Mouse (Mus musculus): ENCODE measurements around the gene Ciart.

DNA sequence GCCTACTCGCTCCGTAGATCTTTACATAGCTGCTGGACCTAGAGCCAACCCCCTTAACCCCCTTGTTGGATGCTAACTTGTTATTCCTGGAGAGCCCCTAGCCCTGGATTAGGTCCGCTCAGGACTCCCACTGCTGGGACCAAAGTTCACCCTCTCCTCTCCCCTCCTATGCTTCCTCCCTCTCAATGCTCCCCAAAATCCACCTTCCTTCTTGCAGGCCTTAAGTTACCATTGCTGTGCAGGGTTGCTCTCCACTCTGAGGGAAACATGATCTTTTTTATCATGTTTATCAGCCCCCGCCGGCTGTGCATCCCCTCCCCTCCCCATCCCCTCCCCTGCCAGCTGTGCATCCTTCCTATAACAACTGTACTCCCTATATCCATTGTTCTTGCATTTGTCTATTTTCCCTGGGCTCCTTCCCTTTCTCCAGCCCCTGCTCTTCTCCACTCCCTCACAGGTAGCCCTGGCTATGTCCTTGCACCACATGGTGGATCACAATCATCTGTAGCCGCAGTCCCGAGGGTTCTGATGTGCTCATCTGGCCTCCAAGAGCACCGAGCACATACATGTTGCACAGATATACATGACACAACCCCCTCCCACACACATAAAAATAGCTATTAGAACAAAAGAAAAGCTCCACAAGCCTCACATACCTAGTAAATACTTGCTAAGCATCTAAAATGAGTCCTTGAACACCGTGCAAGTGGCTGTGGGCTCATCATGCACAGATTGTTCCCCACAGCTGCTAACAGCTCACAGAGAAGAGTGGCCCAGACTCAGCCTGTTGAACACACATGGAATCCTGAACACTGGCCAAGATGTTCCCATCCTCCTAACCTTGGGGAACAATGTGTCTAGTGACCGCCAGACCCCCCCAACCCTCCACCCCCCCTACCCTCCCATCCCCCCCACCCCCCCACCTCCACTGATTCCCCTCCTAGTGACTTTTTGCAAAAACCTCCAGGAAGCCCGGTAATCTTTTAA lies 10.3 kb upstream of the Ciart start:
- TF ChIP-seq CTCF (IDR thresholded peaks at IDR 0.05; ENCODE audit: extremely low read depth, insufficient read depth, low read length): no peak
- TF ChIP-seq POLR2A (IDR thresholded peaks at IDR 0.05; ENCODE audit: extremely low read depth, insufficient read depth, low read length): no peak
